Comparison of ENCODE assay signal across 9 mouse cellular contexts in the genomic region with DNA sequence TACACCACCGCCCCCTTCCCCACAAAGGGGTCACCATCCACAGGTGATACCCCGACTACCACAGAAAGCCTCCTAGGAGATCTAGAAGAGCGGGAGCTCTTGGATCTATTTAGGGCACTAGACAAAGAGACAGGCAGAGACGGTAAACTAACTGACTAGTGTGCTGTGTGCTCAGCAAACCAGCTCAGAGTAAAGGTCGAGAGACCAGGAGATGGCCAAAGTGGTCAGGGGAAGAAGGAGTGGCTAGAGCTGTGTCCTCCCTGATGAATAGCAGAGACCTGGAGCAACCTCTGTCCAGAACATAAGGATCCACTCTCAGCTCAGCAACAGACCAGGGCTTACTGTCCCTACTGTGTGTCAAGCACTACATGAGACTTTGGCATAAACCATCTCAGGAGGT. TPM values are rescaled to one million over a fixed set of nuclear protein-coding genes. Genes with fewer than 3 reads are reported as not detected.
DNase-seq lines count a peak whose midpoint lies in the region; ATAC-seq and TF ChIP-seq lines count a peak whose summit lies in the region.
"Had no signal": no experiment of that assay in that cellular context is flagged by ENCODE, and none has a peak within 500 bp of the region (broad histone marks: within the 10 kb centered on the region; RNA-seq: fewer than 3 reads in every experiment).

A gene (plus strand): TSS at position 306 of the 400 bp plus-strand sequence.

- WGBS in limb, embryonic 14.5 days, result 89% methylated on average over 5 of the region's 5 CpGs
- 61% methylated on average over 5 of the region's 5 CpGs for WGBS in stomach, embryonic 15.5 days

- peaks cover 23% of the 10 kb centered on the region for H3K27me3 ChIP-seq in megakaryocyte, embryonic 14.5 days (replicated peaks)
- H3K27me3 ChIP-seq in limb, embryonic 14.5 days (ENCODE audit: control insufficient read depth, insufficient read depth, low read length), result no peaks in the 10 kb centered on the region
- no peaks in the 10 kb centered on the region for H3K27me3 ChIP-seq in stomach, embryonic 15.5 days (replicated peaks)

- DNase-seq in gonadal fat pad, adult 2 months (ENCODE audit: low read depth), result no peak
- no peak for DNase-seq in limb, embryonic 14.5 days (ENCODE audit: low spot score)
- no peak for DNase-seq in thymus, adult 18-20 months
- no peak for DNase-seq in layer of hippocampus, adult 8-10 months (ENCODE audit: low spot score in 2 of 2)
- no peak for DNase-seq in right cerebral cortex, postnatal 14 days

- no peak within 1 kb of the TSS for H3K4me2 ChIP-seq in limb, embryonic 14.5 days (replicated peaks; ENCODE audit: low read depth, low read length, severe bottlenecking)
- no peak within 1 kb of the TSS for H3K4me2 ChIP-seq in stomach, embryonic 15.5 days

- no peak for ATAC-seq in megakaryocyte, adult 5-6 weeks (ENCODE audit: poor library complexity, severe bottlenecking)
- ATAC-seq in limb, embryonic 14.5 days (ENCODE audit: low FRiP score, low read depth), result no peak
- no peak for ATAC-seq in stomach, embryonic 15.5 days (ENCODE audit: insufficient read depth, low FRiP score, low read depth)

- H3K4me1 ChIP-seq in megakaryocyte, embryonic 14.5 days, result peaks cover 54% of the 10 kb centered on the region
- H3K4me1 ChIP-seq in limb, embryonic 14.5 days (ENCODE audit: control insufficient read depth, insufficient read depth, low read length), result peaks cover 14% of the 10 kb centered on the region
- peaks cover 10% of the 10 kb centered on the region for H3K4me1 ChIP-seq in stomach, embryonic 15.5 days

- no peak within 1 kb of the TSS for H3K4me3 ChIP-seq in megakaryocyte, embryonic 14.5 days (replicated peaks)
- no peak within 1 kb of the TSS for H3K4me3 ChIP-seq in limb, embryonic 14.5 days (replicated peaks; ENCODE audit: low read length)
- no peak within 1 kb of the TSS for H3K4me3 ChIP-seq in stomach, embryonic 15.5 days (replicated peaks)
- H3K4me3 ChIP-seq: erythroblast, embryonic 14.5 days had no signal

- no peak within 1 kb of the TSS for H3K27ac ChIP-seq in limb, embryonic 14.5 days (replicated peaks; ENCODE audit: low read depth, low read length)
- no peak within 1 kb of the TSS for H3K27ac ChIP-seq in stomach, embryonic 15.5 days

- H3K9me3 ChIP-seq in megakaryocyte, embryonic 14.5 days, result no peaks in the 10 kb centered on the region
- H3K9me3 ChIP-seq in limb, embryonic 14.5 days (ENCODE audit: control insufficient read depth, low read length), result no peaks in the 10 kb centered on the region
- no peaks in the 10 kb centered on the region for H3K9me3 ChIP-seq in stomach, embryonic 15.5 days

- H3K36me3 ChIP-seq in megakaryocyte, embryonic 14.5 days (replicated peaks; ENCODE audit: low read length), result peaks cover 6% of the 10 kb centered on the region
- no peaks in the 10 kb centered on the region for H3K36me3 ChIP-seq in limb, embryonic 14.5 days (ENCODE audit: control insufficient read depth, insufficient read depth, low read length)
- no peaks in the 10 kb centered on the region for H3K36me3 ChIP-seq in stomach, embryonic 15.5 days

- no peak within 1 kb of the TSS for H3K9ac ChIP-seq in limb, embryonic 14.5 days (ENCODE audit: low read depth, low read length, severe bottlenecking)
- H3K9ac ChIP-seq in stomach, embryonic 15.5 days, result no peak within 1 kb of the TSS

- TF ChIP-seq POLR2A in limb, embryonic 14.5 days (IDR thresholded peaks at IDR 0.05; ENCODE audit: borderline replicate concordance, extremely low read depth, insufficient read depth, insufficient read length), result no peak

RNA-seq across cellular contexts. Expression of the gene that starts here (rescaled TPM):
- polyA plus RNA-seq in megakaryocyte, embryonic 14.5 days (2012; ENCODE audit: insufficient read depth, low replicate concordance), result 10.7 and 13.8 TPM in 2 replicates
- not detected in 2 replicates for total RNA-seq in megakaryocyte, adult 5-6 weeks (2015)
- total RNA-seq in megakaryocyte, adult 5-6 weeks (2017), result not detected in 2 replicates
- polyA plus RNA-seq in gonadal fat pad, adult 2 months (2012; rRNA removed), result 44.5 and 67.1 TPM in 2 replicates
- polyA plus RNA-seq in limb, embryonic 14.5 days (2012; rRNA removed), result 39.4 and 49.9 TPM in 2 replicates
- polyA plus RNA-seq in limb, embryonic 14.5 days (2014; fragmentation: Nextera tagmentation; extraction: Ambion mirVana), result 47.5 and 56.4 TPM in 2 replicates
- 65.2 and 79.9 TPM in 2 replicates for polyA plus RNA-seq in stomach, embryonic 15.5 days (2015; fragmentation: Nextera tagmentation; extraction: Ambion mirVana)
- total RNA-seq in layer of hippocampus, adult 8-10 months (2022), result 1 to 10 TPM; 4.7 to 7.3 (median 5.7) TPM

Comparison
In these comparisons a context has a peak if more than half of its experiments do, and no peak if none do; other contexts are left out.
1. RNA of the gene that starts here (total RNA-seq): 4.7 to 7.3 TPM in layer of hippocampus, adult 8-10 months; not detected in megakaryocyte, adult 5-6 weeks; every median in the first group is over 4 times any median in the second.